Mouse (Mus musculus): ENCODE measurements around the gene Soat2. TPM values are rescaled to one million over a fixed set of nuclear protein-coding genes. Genes with fewer than 3 reads are reported as not detected.

The Soat2 gene
- polyA plus RNA-seq, 1 experiment, result 0.17 TPM

GRCm38 (mm10) chr15:102163900-102164693 lies 13.8 kb downstream of the Soat2 start:
- Histone ChIP-seq H3K4me1 (ENCODE audit: control insufficient read depth, insufficient read depth, low read length) (no peaks in the 10 kb centered on the region), H3K27ac (ENCODE audit: insufficient read depth, low read length) (no peak overlapping the region), H3K4me3 (ENCODE audit: insufficient read depth, low read length) (no peak overlapping the region)
- TF ChIP-seq CTCF (IDR thresholded peaks at IDR 0.05; ENCODE audit: extremely low read depth, insufficient read depth, low read length), result no peak
- TF ChIP-seq POLR2A (IDR thresholded peaks at IDR 0.05; ENCODE audit: extremely low read depth, insufficient read depth, low read length), result no peak

GRCm38 (mm10) chr15:102165468-102166100 lies 15.3 kb downstream of the Soat2 start:
- H3K4me1 ChIP-seq (ENCODE audit: control insufficient read depth, insufficient read depth, low read length), result no peaks in the 10 kb centered on the region
- no peak overlapping the region for H3K27ac ChIP-seq (ENCODE audit: insufficient read depth, low read length)
- TF ChIP-seq POLR2A (IDR thresholded peaks at IDR 0.05; ENCODE audit: extremely low read depth, insufficient read depth, low read length), result no peak
- TF ChIP-seq CTCF (IDR thresholded peaks at IDR 0.05; ENCODE audit: extremely low read depth, insufficient read depth, low read length), result no peak
- no peak overlapping the region for H3K4me3 ChIP-seq (ENCODE audit: insufficient read depth, low read length)

DNA sequence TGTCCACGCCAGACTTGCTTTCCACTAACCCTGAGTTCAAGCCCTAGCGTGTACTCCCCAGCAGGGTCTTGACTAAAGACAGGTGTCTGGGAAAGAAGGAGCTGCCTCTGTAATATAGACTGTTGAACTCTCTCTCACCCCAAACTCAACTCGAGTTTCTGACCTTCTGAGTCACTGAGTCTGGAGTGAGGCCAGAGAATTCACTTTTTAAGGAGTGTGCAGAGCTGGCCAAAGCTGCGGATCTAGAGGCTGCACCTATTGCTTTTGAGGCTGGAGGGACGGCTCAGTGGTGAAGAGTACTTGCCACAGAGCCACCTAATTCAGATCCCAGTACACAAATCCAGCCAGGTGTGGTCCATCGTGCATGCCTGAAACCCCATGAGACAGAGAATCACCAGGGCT lies 17.3 kb downstream of the Soat2 start:
- Histone ChIP-seq H3K4me1 (ENCODE audit: control insufficient read depth, insufficient read depth, low read length) (no peaks in the 10 kb centered on the region), H3K27ac (ENCODE audit: insufficient read depth, low read length) (no peak overlapping the region), H3K4me3 (ENCODE audit: insufficient read depth, low read length) (no peak overlapping the region)
- TF ChIP-seq POLR2A (IDR thresholded peaks at IDR 0.05; ENCODE audit: extremely low read depth, insufficient read depth, low read length), result no peak
- TF ChIP-seq CTCF (IDR thresholded peaks at IDR 0.05; ENCODE audit: extremely low read depth, insufficient read depth, low read length), result no peak

DNA sequence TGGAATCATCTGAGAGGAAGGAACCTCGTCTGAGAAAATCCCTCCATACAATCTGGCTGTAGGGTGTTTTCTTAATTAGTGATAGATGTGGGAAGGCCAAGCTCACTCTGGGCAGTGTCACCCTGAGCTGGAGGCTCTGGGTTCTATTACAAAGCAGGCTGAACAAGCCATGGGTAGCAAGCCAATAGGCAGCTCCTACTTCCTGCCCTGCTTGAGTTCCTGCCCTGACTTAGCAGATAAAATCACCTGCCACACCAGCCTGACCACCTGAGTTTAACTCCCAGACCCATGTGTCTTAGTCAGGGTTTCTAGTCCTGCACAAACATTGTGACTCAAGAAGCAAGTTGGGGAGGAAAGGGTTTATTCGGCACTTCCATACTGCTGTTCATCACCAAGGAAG lies 18.7 kb downstream of the Soat2 start:
- TF ChIP-seq CTCF (IDR thresholded peaks at IDR 0.05; ENCODE audit: extremely low read depth, insufficient read depth, low read length), result no peak
- TF ChIP-seq POLR2A (IDR thresholded peaks at IDR 0.05; ENCODE audit: extremely low read depth, insufficient read depth, low read length), result no peak
- H3K4me3 ChIP-seq (ENCODE audit: insufficient read depth, low read length), result no peak overlapping the region
- no peaks in the 10 kb centered on the region for H3K4me1 ChIP-seq (ENCODE audit: control insufficient read depth, insufficient read depth, low read length)
- no peak overlapping the region for H3K27ac ChIP-seq (ENCODE audit: insufficient read depth, low read length)

DNA sequence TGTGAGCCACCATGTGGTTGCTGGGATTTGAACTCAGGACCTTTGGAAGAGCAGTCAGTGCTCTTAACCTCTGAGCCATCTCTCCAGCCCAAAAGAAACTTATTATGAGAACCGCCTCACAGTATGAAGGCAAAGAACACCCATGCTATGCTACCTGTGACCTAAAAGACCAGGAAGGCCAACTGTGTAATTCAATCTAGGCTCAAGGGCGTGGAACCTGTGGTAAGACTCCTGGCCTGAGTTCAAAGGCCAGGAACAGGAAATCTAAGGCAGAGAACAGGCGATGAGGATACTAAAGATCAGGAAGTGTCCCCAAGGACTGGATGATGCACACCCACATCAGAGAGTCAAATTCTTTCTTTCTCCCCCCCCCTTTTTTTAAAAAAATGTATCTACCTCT lies 23.3 kb downstream of the Soat2 start:
- TF ChIP-seq POLR2A (IDR thresholded peaks at IDR 0.05; ENCODE audit: extremely low read depth, insufficient read depth, low read length) (no peak), CTCF (IDR thresholded peaks at IDR 0.05; ENCODE audit: extremely low read depth, insufficient read depth, low read length) (no peak)
- Histone ChIP-seq H3K4me1 (ENCODE audit: control insufficient read depth, insufficient read depth, low read length) (no peaks in the 10 kb centered on the region), H3K4me3 (ENCODE audit: insufficient read depth, low read length) (no peak overlapping the region), H3K27ac (ENCODE audit: insufficient read depth, low read length) (no peak overlapping the region)

GRCm38 (mm10) chr15:102175736-102176319 lies 25.5 kb downstream of the Soat2 start:
- TF ChIP-seq POLR2A (IDR thresholded peaks at IDR 0.05; ENCODE audit: extremely low read depth, insufficient read depth, low read length) (no peak), CTCF (IDR thresholded peaks at IDR 0.05; ENCODE audit: extremely low read depth, insufficient read depth, low read length) (no peak)
- Histone ChIP-seq H3K4me3 (ENCODE audit: insufficient read depth, low read length) (no peak overlapping the region), H3K4me1 (ENCODE audit: control insufficient read depth, insufficient read depth, low read length) (no peaks in the 10 kb centered on the region), H3K27ac (ENCODE audit: insufficient read depth, low read length) (no peak overlapping the region)

GRCm38 (mm10) chr15:102176571-102177316 lies 26.4 kb downstream of the Soat2 start:
- TF ChIP-seq CTCF (IDR thresholded peaks at IDR 0.05; ENCODE audit: extremely low read depth, insufficient read depth, low read length), result no peak

GRCm38 (mm10) chr15:102177417-102177816 lies 27.1 kb downstream of the Soat2 start:
- H3K4me3 ChIP-seq (ENCODE audit: insufficient read depth, low read length), result no peak overlapping the region
- TF ChIP-seq CTCF (IDR thresholded peaks at IDR 0.05; ENCODE audit: extremely low read depth, insufficient read depth, low read length) (no peak), POLR2A (IDR thresholded peaks at IDR 0.05; ENCODE audit: extremely low read depth, insufficient read depth, low read length) (no peak)

More at GRCm38 (mm10) chr15:102176571-102177316, 26.4 kb downstream of the Soat2 start:
- no peaks in the 10 kb centered on the region for H3K4me1 ChIP-seq (ENCODE audit: control insufficient read depth, insufficient read depth, low read length)
- no peak overlapping the region for H3K27ac ChIP-seq (ENCODE audit: insufficient read depth, low read length)
- H3K4me3 ChIP-seq (ENCODE audit: insufficient read depth, low read length), result no peak overlapping the region

DNA sequence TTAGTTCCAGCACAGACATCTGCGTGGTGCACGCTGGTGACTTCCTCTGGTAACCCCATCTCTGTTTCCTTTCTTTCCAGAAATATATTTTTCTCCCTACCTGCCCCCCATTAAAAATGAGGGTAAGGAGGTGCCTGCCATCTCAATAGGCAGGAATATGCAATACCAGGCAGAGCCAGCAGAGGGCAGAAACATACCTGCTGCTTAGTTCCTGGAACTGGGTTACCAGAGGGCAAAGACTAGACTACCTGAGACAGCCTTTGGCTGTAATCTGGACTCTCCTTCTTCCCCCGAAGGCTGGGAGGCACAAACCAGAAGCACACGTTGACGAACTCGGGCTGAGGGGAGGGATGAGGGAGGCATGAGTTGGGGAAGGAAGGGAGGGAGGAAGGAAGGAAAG lies 28.0 kb downstream of the Soat2 start:
- Histone ChIP-seq H3K4me3 (ENCODE audit: insufficient read depth, low read length) (no peak overlapping the region), H3K4me1 (ENCODE audit: control insufficient read depth, insufficient read depth, low read length) (no peaks in the 10 kb centered on the region), H3K27ac (ENCODE audit: insufficient read depth, low read length) (no peak overlapping the region)
- TF ChIP-seq POLR2A (IDR thresholded peaks at IDR 0.05; ENCODE audit: extremely low read depth, insufficient read depth, low read length), result no peak
- peak; percentile 87 for TF ChIP-seq CTCF (IDR thresholded peaks at IDR 0.05; ENCODE audit: extremely low read depth, insufficient read depth, low read length)

More at GRCm38 (mm10) chr15:102177417-102177816, 27.1 kb downstream of the Soat2 start:
- no peak overlapping the region for H3K27ac ChIP-seq (ENCODE audit: insufficient read depth, low read length)
- no peaks in the 10 kb centered on the region for H3K4me1 ChIP-seq (ENCODE audit: control insufficient read depth, insufficient read depth, low read length)
